Mouse (Mus musculus) CH12.LX (cell line): ENCODE results near the gene Dclk1. TPM values are rescaled to one million over a fixed set of nuclear protein-coding genes. Genes with fewer than 3 reads are reported as not detected.

Experiments
- DNase-seq: peaks from one replicate; pipeline ENCODE4 v3.0.0-alpha.2; 2013; ENCODE audit errors: extremely low read depth
- H3K27ac ChIP-seq: 2 replicates; pipeline ENCODE4 v1.5.1; 2012; ENCODE audit warnings: low read depth, mild to moderate bottlenecking, control low read depth, moderate library complexity; ENCODE audit not compliant: insufficient read depth
- H3K27me3 ChIP-seq: replicated peaks from 2 replicates; pipeline ENCODE3; 2012; ENCODE audit warnings: inconsistent platforms
- H3K36me3 ChIP-seq, 2 experiments: replicated peaks in 1 of 2; 2 replicates each; pipeline versions ENCODE3 to v1.6.1; 2012; ENCODE audit warnings: inconsistent platforms in 1 of 2, low read length in 1 of 2, mild to moderate bottlenecking in 1 of 2, mixed read lengths in 1 of 2, moderate library complexity in 1 of 2; ENCODE audit not compliant: control insufficient read depth in 1 of 2, insufficient read depth in 1 of 2
- H3K4me1 ChIP-seq, 2 experiments: 2 replicates each; pipeline ENCODE4 v1.6.1; 2012; ENCODE audit warnings: inconsistent platforms in 1 of 2, moderate library complexity in 1 of 2; ENCODE audit not compliant: insufficient read depth in 2 of 2, control insufficient read depth in 1 of 2
- H3K4me2 ChIP-seq: 2 replicates; pipeline ENCODE4 v1.6.1; 2012; ENCODE audit warnings: low read depth, mild to moderate bottlenecking, control low read depth; ENCODE audit not compliant: poor library complexity, insufficient read depth, severe bottlenecking
- H3K4me3 ChIP-seq, 3 experiments: fragments of 150-350 bp in 1 of 3; sonication (generic) in 1 of 3; replicated peaks in 1 of 3; 2 replicates each; pipeline versions ENCODE3 to v1.5.1; 2011 to 2012; ENCODE audit warnings: low read depth in 2 of 3, low read length in 2 of 3, mild to moderate bottlenecking in 2 of 3, moderate library complexity in 2 of 3, control low read depth in 1 of 3, improper control_type of control experiment in 1 of 3, inconsistent platforms in 1 of 3, mixed read lengths in 1 of 3; ENCODE audit not compliant: poor library complexity in 1 of 3
- H3K79me2 ChIP-seq: replicated peaks from 2 replicates; pipeline ENCODE4 v1.6.1; 2012; ENCODE audit warnings: mild to moderate bottlenecking, moderate library complexity; ENCODE audit not compliant: control insufficient read depth, poor library complexity, insufficient read depth, severe bottlenecking; ENCODE audit errors: extremely low read depth
- H3K9ac ChIP-seq: 2 replicates; pipeline ENCODE4 v1.6.1; 2012; ENCODE audit warnings: low read depth, mild to moderate bottlenecking, control low read depth, moderate library complexity; ENCODE audit not compliant: insufficient read depth
- H3K9me3 ChIP-seq: replicated peaks from 2 replicates; pipeline ENCODE3; 2012; ENCODE audit warnings: low read length, inconsistent platforms, mixed read lengths
- CHD1 ChIP-seq: IDR thresholded peaks from 2 replicates; pipeline ENCODE4 v1.6.1; 2012; ENCODE audit warnings: low read depth, low read length, improper control_type of control experiment, inconsistent platforms
- CTCF ChIP-seq, 2 experiments: IDR thresholded peaks in 1 of 2; conservative IDR thresholded peaks in 1 of 2; 2 replicates each; pipeline ENCODE4 v1.5.1; 2011 to 2012; ENCODE audit warnings: low read depth in 2 of 2, low read length in 2 of 2, improper control_type of control experiment in 1 of 2, inconsistent platforms in 1 of 2, mild to moderate bottlenecking in 1 of 2, moderate library complexity in 1 of 2
- E2F4 ChIP-seq: IDR thresholded peaks from 2 replicates; pipeline ENCODE4 v1.6.1; 2011; ENCODE audit warnings: low read depth, low read length, improper control_type of control experiment; ENCODE audit not compliant: insufficient replicate concordance
- ETS1 ChIP-seq: conservative IDR thresholded peaks from 2 replicates; pipeline ENCODE4 v1.6.1; 2012; ENCODE audit warnings: low read depth, mild to moderate bottlenecking, inconsistent platforms, low read length, improper control_type of control experiment, moderate library complexity
- GABPA ChIP-seq: IDR thresholded peaks from 2 replicates; pipeline ENCODE4 v1.6.1; 2012; ENCODE audit warnings: low read depth, low read length, improper control_type of control experiment, inconsistent platforms; ENCODE audit not compliant: insufficient replicate concordance
- HCFC1 ChIP-seq: IDR thresholded peaks from 2 replicates; pipeline ENCODE4 v1.6.1; 2012; ENCODE audit warnings: low read depth, mild to moderate bottlenecking, inconsistent platforms, low read length, improper control_type of control experiment
- IRF4 ChIP-seq: IDR thresholded peaks from 2 replicates; pipeline ENCODE4 v1.6.1; 2014; ENCODE audit warnings: low read depth, mild to moderate bottlenecking, inconsistent platforms, low read length, improper control_type of control experiment
- JUN ChIP-seq: IDR thresholded peaks from 2 replicates; pipeline ENCODE4 v1.6.1; 2011; ENCODE audit warnings: low read depth, mild to moderate bottlenecking, low read length, improper control_type of control experiment, moderate library complexity; ENCODE audit not compliant: insufficient read depth
- KAT2A ChIP-seq: IDR thresholded peaks from 2 replicates; pipeline ENCODE4 v1.6.1; 2012; ENCODE audit warnings: low read length, improper control_type of control experiment, inconsistent platforms; ENCODE audit not compliant: insufficient replicate concordance
- MAFK ChIP-seq: IDR thresholded peaks from 2 replicates; pipeline ENCODE4 v1.6.1; 2011; ENCODE audit warnings: low read length, improper control_type of control experiment; ENCODE audit not compliant: insufficient replicate concordance
- MAX ChIP-seq: IDR thresholded peaks from 2 replicates; pipeline ENCODE4 v1.6.1; 2011; ENCODE audit warnings: low read length, improper control_type of control experiment
- MAZ ChIP-seq: IDR thresholded peaks from 2 replicates; pipeline ENCODE4 v1.6.1; 2012; ENCODE audit warnings: low read depth, mild to moderate bottlenecking, inconsistent platforms, low read length, improper control_type of control experiment, moderate library complexity
- MEF2A ChIP-seq: IDR thresholded peaks from 2 replicates; pipeline ENCODE4 v1.6.1; 2014; ENCODE audit warnings: low read depth, mild to moderate bottlenecking, inconsistent platforms, low read length, improper control_type of control experiment, borderline replicate concordance
- MXI1 ChIP-seq: IDR thresholded peaks from 2 replicates; pipeline ENCODE4 v1.6.1; 2011; ENCODE audit warnings: mild to moderate bottlenecking, low read depth, low read length, improper control_type of control experiment
- MYC ChIP-seq: IDR thresholded peaks from 2 replicates; pipeline ENCODE4 v1.6.1; 2011; ENCODE audit warnings: low read depth, mild to moderate bottlenecking, improper control_type of control experiment, low read length
- NRF1 ChIP-seq: IDR thresholded peaks from 2 replicates; pipeline ENCODE4 v1.6.1; 2014; ENCODE audit warnings: low read depth, mild to moderate bottlenecking, inconsistent platforms, low read length, improper control_type of control experiment, moderate library complexity
- PAX5 ChIP-seq: IDR thresholded peaks from 2 replicates; pipeline ENCODE4 v1.6.1; 2012; ENCODE audit warnings: low read length, inconsistent platforms, mixed read lengths
- POLR2AphosphoS2 ChIP-seq: IDR thresholded peaks from 2 replicates; pipeline ENCODE4 v1.6.1; 2011; ENCODE audit warnings: low read depth, low read length, improper control_type of control experiment
- RAD21 ChIP-seq: IDR thresholded peaks from 2 replicates; pipeline ENCODE4 v1.6.1; 2011; ENCODE audit warnings: low read depth, mild to moderate bottlenecking, low read length, improper control_type of control experiment, moderate library complexity
- RCOR1 ChIP-seq: conservative IDR thresholded peaks from 2 replicates; pipeline ENCODE4 v1.6.1; 2012; ENCODE audit warnings: low read depth, mild to moderate bottlenecking, inconsistent platforms, low read length, improper control_type of control experiment
- SIN3A ChIP-seq: IDR thresholded peaks from 2 replicates; pipeline ENCODE4 v1.6.1; 2012; ENCODE audit warnings: low read length, improper control_type of control experiment, inconsistent platforms
- TCF12 ChIP-seq: IDR thresholded peaks from 2 replicates; pipeline ENCODE4 v1.6.1; 2014; ENCODE audit warnings: low read depth, mild to moderate bottlenecking, inconsistent platforms, low read length, improper control_type of control experiment
- UBTF ChIP-seq: IDR thresholded peaks from 2 replicates; pipeline ENCODE4 v1.6.1; 2012; ENCODE audit warnings: low read depth, mild to moderate bottlenecking, inconsistent platforms, low read length, improper control_type of control experiment, moderate library complexity
- USF1 ChIP-seq: IDR thresholded peaks from 2 replicates; pipeline ENCODE4 v1.6.1; 2014; ENCODE audit warnings: low read depth, mild to moderate bottlenecking, inconsistent platforms, low read length, improper control_type of control experiment
- USF2 ChIP-seq: conservative IDR thresholded peaks from 2 replicates; pipeline ENCODE4 v1.6.1; 2011; ENCODE audit warnings: low read depth, low read length, improper control_type of control experiment
- ZC3H11A ChIP-seq: IDR thresholded peaks from 2 replicates; pipeline ENCODE4 v1.6.1; 2012; ENCODE audit warnings: low read depth, mild to moderate bottlenecking, inconsistent platforms, low read length, improper control_type of control experiment
- ZKSCAN1 ChIP-seq: IDR thresholded peaks from 2 replicates; pipeline ENCODE4 v1.6.1; 2012; ENCODE audit warnings: low read depth, inconsistent platforms, low read length, improper control_type of control experiment, borderline replicate concordance
- ZMIZ1 ChIP-seq: IDR thresholded peaks from 2 replicates; pipeline ENCODE4 v1.6.1; 2012; ENCODE audit warnings: low read depth, mild to moderate bottlenecking, inconsistent platforms, low read length, improper control_type of control experiment
- ZNF384 ChIP-seq: IDR thresholded peaks from 2 replicates; pipeline ENCODE4 v1.6.1; 2012; ENCODE audit warnings: low read depth, low read length, improper control_type of control experiment, inconsistent platforms
- dilution Hi-C: fragments of 300-500 bp; cut with MboI; formaldehyde crosslinking; loops from 2 replicates; pipeline ENCODE4 v1.14.3; 2020; ENCODE audit warnings: low sequenced_read_pairs; ENCODE audit not compliant: extremely low pct_unique_long_range_greater_than_20kb, extremely low pct_ligation_motif_present
- in situ Hi-C: fragments of 300-500 bp; cut with MboI; formaldehyde crosslinking; loops from 3 replicates; pipeline ENCODE4 v1.14.3; 2019; ENCODE audit warnings: low sequenced_read_pairs, low pct_ligation_motif_present, low pct_unique_long_range_greater_than_20kb, mixed read lengths
- polyA plus RNA-seq: library from polyadenylated mRNA; unstranded; fragments of >175 nt; gene quantifications from 2 replicates; pipeline ENCODE4 v1.2.1, GENCODE M21; 2012; ENCODE audit warnings: low read depth; ENCODE audit not compliant: insufficient read length
- total RNA-seq, 2 experiments: library from RNA; depleted of rRNA; stranded (reverse); fragments of 300-350 nt in 1 of 2; fragments of >200 nt in 1 of 2; gene quantifications; 2 replicates each; pipeline ENCODE4 v1.2.3; 2012 to 2014

Gene Dclk1
- total and polyA plus RNA-seq, 3 experiments = not detected

GRCm38 (mm10) chr3:55331694-55332093 lies 89.5 kb downstream of the Dclk1 start:
- H3K27me3 ChIP-seq = no peaks in the 10 kb centered on the region
- H3K9ac ChIP-seq = no peak overlapping the region
- dilution Hi-C loops = no loop called here
- H3K4me3 ChIP-seq = no peak overlapping the region
- H3K36me3 ChIP-seq = no peaks in the 10 kb centered on the region
- H3K4me1 ChIP-seq = no peaks in the 10 kb centered on the region
- TF ChIP-seq ZMIZ1 = no peak
- no peak for TF ChIP-seq CHD1
- no peak for TF ChIP-seq POLR2AphosphoS2
- TF ChIP-seq CTCF (conservative IDR thresholded peaks at IDR 0.05 in 1 of 2, IDR thresholded peaks at IDR 0.05 in 1 of 2; ENCODE audit: low read depth in 2 of 2, low read length in 2 of 2) = no peak
- no peak for TF ChIP-seq MXI1
- H3K79me2 ChIP-seq = no peaks in the 10 kb centered on the region
- no peak overlapping the region for H3K27ac ChIP-seq
- peaks cover 60% of the 10 kb centered on the region for H3K9me3 ChIP-seq
- no peak for DNase-seq
- H3K4me2 ChIP-seq = no peak overlapping the region
- in situ Hi-C loops = loop anchor here (25.0 kb wide), 1 partner anchor 169 kb away; no protein-coding TSS in a partner anchor

GRCm38 (mm10) chr3:55333511-55333910 lies 91.3 kb downstream of the Dclk1 start:
- dilution Hi-C loops (no loop called here), in situ Hi-C loops (loop anchor here (25.0 kb wide), 1 partner anchor 171 kb away; no protein-coding TSS in a partner anchor)
- no peak overlapping the region for H3K4me3 ChIP-seq

GRCm38 (mm10) chr3:55336895-55337294 lies 94.7 kb downstream of the Dclk1 start:
- no peaks in the 10 kb centered on the region for H3K36me3 ChIP-seq
- H3K4me1 ChIP-seq = no peaks in the 10 kb centered on the region
- no peaks in the 10 kb centered on the region for H3K79me2 ChIP-seq
- no peak overlapping the region for H3K4me3 ChIP-seq
- no peak overlapping the region for H3K27ac ChIP-seq
- no peak for DNase-seq
- no peak overlapping the region for H3K4me2 ChIP-seq
- in situ Hi-C loops (loop anchor here (25.0 kb wide), 1 partner anchor 175 kb away; no protein-coding TSS in a partner anchor), dilution Hi-C loops (no loop called here)
- no peak overlapping the region for H3K9ac ChIP-seq
- peaks cover 77% of the 10 kb centered on the region for H3K9me3 ChIP-seq
- H3K27me3 ChIP-seq = no peaks in the 10 kb centered on the region
- no peak for TF ChIP-seq USF1
- no peak for TF ChIP-seq USF2
- no peak for TF ChIP-seq MXI1
- TF ChIP-seq KAT2A = no peak
- TF ChIP-seq ZMIZ1 = no peak
- TF ChIP-seq ZKSCAN1 = no peak
- no peak for TF ChIP-seq TCF12
- no peak for TF ChIP-seq NRF1
- no peak for TF ChIP-seq RCOR1
- TF ChIP-seq IRF4 = no peak
- no peak for TF ChIP-seq MAX
- no peak for TF ChIP-seq ZNF384
- TF ChIP-seq PAX5 = no peak
- no peak for TF ChIP-seq JUN
- no peak for TF ChIP-seq MEF2A
- no peak for TF ChIP-seq CTCF (conservative IDR thresholded peaks at IDR 0.05 in 1 of 2, IDR thresholded peaks at IDR 0.05 in 1 of 2; ENCODE audit: low read depth in 2 of 2, low read length in 2 of 2)
- no peak for TF ChIP-seq MAZ

More at GRCm38 (mm10) chr3:55333511-55333910, 91.3 kb downstream of the Dclk1 start:
- Histone ChIP-seq H3K9me3 (peaks cover 76% of the 10 kb centered on the region), H3K4me1 (no peaks in the 10 kb centered on the region), H3K36me3 (no peaks in the 10 kb centered on the region), H3K79me2 (no peaks in the 10 kb centered on the region), H3K27me3 (no peaks in the 10 kb centered on the region), H3K4me2 (no peak overlapping the region), H3K9ac (no peak overlapping the region), H3K27ac (no peak overlapping the region)
- TF ChIP-seq ZC3H11A = no peak
- TF ChIP-seq MAZ = no peak
- no peak for TF ChIP-seq MAFK
- no peak for TF ChIP-seq ETS1
- TF ChIP-seq E2F4 = no peak
- TF ChIP-seq KAT2A = no peak
- no peak for TF ChIP-seq ZNF384
- no peak for TF ChIP-seq ZMIZ1
- no peak for TF ChIP-seq ZKSCAN1
- no peak for TF ChIP-seq POLR2AphosphoS2
- no peak for TF ChIP-seq JUN
- no peak for TF ChIP-seq IRF4
- TF ChIP-seq GABPA = no peak
- TF ChIP-seq UBTF = no peak
- no peak for TF ChIP-seq MYC
- TF ChIP-seq HCFC1 = no peak
- no peak for TF ChIP-seq SIN3A
- TF ChIP-seq RAD21 = no peak
- no peak for DNase-seq
